Mouse (Mus musculus) cerebellum, adult 2 months (tissue): ENCODE results near the gene Ift43. TPM values are rescaled to one million over a fixed set of nuclear protein-coding genes. Genes with fewer than 3 reads are reported as not detected.

Experiments used
- DNase-seq, 2 experiments: peaks; one replicate each; pipeline ENCODE4 v3.0.0; 2021
- H3K27ac ChIP-seq: fragments of 200-500 bp; 2 replicates; pipeline ENCODE4 v1.5.1; 2012; ENCODE audit warnings: low read length, control low read depth, inconsistent platforms; ENCODE audit not compliant: insufficient read depth
- H3K27me3 ChIP-seq: fragments of 200-500 bp; 2 replicates; pipeline ENCODE4 v1.6.1; 2012; ENCODE audit warnings: inconsistent platforms, mild to moderate bottlenecking, low read length, moderate library complexity; ENCODE audit not compliant: control insufficient read depth, insufficient read depth
- H3K4me1 ChIP-seq: fragments of 200-500 bp; 2 replicates; pipeline ENCODE4 v1.6.1; 2011; ENCODE audit warnings: low read length; ENCODE audit not compliant: control insufficient read depth, insufficient read depth
- H3K4me3 ChIP-seq: fragments of 200-500 bp; replicated peaks from 2 replicates; pipeline ENCODE3; 2011; ENCODE audit warnings: mild to moderate bottlenecking, low read depth, low read length, control low read depth; ENCODE audit not compliant: insufficient read depth
- CTCF ChIP-seq: fragments of 200-500 bp; IDR thresholded peaks from 2 replicates; pipeline ENCODE4 v1.5.1; 2011; ENCODE audit warnings: low read depth, mild to moderate bottlenecking, control low read depth, low read length, moderate library complexity, borderline replicate concordance; ENCODE audit not compliant: insufficient read depth
- POLR2A ChIP-seq: fragments of 200-500 bp; IDR thresholded peaks from 2 replicates; pipeline ENCODE4 v1.6.1; 2011; ENCODE audit warnings: low read length, control low read depth, borderline replicate concordance; ENCODE audit not compliant: insufficient read depth
- WGBS: fragments of 180-500 bp; shearing (Covaris S2); methylation state at CpG from one replicate; pipeline ENCODE4 v1.1.7; 2018; 5-methylcytosine and 5-hydroxymethylcytosine counted together
- polyA plus RNA-seq: library from polyadenylated mRNA; depleted of rRNA; stranded (reverse); fragments of >200 nt; gene quantifications from 2 replicates; pipeline ENCODE4 v1.2.3, GENCODE M21; 2012; rRNA removed

Gene Ift43
- polyA plus RNA-seq, result 33.7 and 34.9 TPM in 2 replicates

DNA sequence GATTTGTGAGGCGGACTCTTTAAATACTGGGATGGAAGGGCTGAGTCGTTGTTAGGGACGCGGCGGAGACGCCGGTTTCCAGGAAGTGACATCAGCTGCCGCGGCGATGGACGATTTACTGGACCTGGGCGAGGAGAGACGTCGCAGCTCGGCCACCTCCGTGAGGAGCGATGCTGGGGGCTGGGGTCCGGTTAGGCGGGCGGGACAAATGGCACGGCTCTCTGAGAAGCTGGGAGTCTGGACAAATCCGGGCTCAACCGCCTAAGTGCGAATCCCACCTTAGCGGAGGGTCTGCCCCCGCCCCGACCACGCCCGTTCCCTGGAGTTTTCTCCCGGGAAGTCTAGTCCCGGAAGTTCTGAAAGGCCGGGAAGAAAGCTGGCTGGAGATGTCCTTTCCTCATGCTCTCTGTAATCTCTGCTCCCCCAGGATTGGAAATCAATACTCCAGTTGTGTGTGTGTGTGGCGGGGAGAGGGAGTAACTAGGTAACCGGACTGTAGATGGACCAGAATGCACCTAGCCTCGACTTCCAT lies at the start of gene Ift43:
Gene Ift43, plus strand, starts transcription at position 61 of the 532 bp plus-strand sequence.
- no peak for TF ChIP-seq CTCF
- peak; percentile 74; the same call in 1 of the 2 replicates for TF ChIP-seq POLR2A
- under 1% methylated on average over 35 of the region's 35 CpGs for whole genome bisulfite sequencing

GRCm38 (mm10) chr12:86035586-86035985 lies 46.8 kb upstream of the Ift43 start:
- no peak overlapping the region for H3K27ac ChIP-seq

More for the DNA sequence above, at the start of gene Ift43:
- Histone ChIP-seq H3K27ac (no peak within 1 kb of the TSS), H3K4me1 (peaks cover 13% of the 10 kb centered on the region), H3K27me3 (no peaks in the 10 kb centered on the region), H3K4me3 (peak within 1 kb of the TSS; percentile 62)
- peak; percentile 87 to 89 for DNase-seq

DNA sequence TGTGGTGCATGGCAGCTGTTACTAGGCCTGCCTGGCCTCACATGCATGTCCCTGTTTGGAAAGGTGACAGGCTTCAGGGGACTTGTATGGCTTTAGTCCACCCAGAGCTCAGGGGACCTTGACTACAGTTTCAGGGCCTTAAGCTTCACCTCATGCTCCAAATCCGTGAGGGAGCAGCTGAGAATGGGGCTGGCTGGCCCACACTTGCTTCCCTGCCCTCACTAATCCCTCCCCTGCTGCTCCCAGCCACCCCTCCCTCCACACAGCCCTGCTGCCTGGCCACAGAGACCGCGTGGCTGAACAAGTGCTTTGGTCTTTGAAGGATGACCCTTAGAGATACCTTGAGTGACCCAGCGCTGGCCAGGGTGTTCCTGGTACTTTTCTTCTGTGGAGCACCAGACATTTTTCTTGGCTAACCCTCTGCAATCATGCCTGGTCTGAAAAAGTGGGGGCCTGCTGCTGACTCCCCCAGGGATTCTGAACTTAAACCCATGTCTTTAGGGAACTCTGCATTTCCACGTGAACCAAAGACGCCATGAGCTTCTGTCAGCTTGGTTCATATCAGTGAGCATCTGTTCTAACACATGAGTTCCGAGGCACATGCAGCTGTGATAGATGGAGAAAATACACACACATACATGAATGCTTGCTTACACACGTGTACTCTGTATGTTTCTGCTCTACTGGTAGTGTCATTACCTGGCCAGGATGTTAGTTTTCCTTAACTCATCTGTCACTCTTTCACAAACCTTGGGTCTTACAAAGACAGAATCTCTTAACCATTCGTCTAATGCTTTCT lies 45.8 kb upstream of the Ift43 start:
- Histone ChIP-seq H3K27ac (no peak overlapping the region), H3K4me1 (no peaks in the 10 kb centered on the region), H3K4me3 (no peak overlapping the region), H3K27me3 (no peaks in the 10 kb centered on the region)
- TF ChIP-seq POLR2A, result no peak
- 59% methylated on average over 9 of the region's 9 CpGs for WGBS
- DNase-seq, result no peak

More at GRCm38 (mm10) chr12:86035586-86035985, 46.8 kb upstream of the Ift43 start:
- DNase-seq, result no peak
- TF ChIP-seq POLR2A (no peak), CTCF (no peak)
- H3K27me3 ChIP-seq, result no peaks in the 10 kb centered on the region
- H3K4me3 ChIP-seq, result no peak overlapping the region
- no peaks in the 10 kb centered on the region for H3K4me1 ChIP-seq

DNA sequence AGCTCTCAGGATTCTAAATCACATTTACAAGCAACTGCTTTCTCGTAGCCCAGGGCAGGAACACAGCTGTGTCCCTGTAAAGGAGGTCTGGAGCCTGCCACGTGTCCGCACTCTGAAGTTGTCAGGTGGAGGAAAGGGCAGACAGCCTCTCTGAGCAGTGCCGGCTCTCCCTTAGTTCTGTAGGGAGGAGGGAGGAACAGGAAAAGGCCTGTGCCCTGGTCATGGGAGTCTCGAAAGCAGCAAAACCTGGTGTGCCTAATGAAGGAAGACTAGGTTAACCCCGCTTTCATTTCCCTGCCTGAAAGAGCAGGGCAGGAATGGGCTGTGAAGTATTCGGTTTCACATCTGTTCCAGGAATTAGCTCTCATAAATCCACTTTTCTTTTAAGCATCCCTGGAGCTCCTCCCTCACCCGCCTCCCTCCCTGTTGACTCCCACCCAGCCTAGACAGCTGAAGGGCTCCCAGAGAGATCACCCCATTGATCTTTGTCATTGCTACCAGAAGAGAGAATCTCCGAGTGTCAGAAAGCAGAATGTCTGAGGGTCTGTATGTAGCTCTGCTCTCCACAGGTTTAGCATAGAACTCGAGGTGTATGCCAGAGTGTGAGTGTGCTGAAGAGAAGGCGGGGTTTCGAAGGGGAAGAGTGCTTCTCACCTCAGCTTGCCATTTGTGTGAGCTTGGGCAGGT lies 45.0 kb upstream of the Ift43 start:
- H3K4me3 ChIP-seq, result no peak overlapping the region
- H3K27ac ChIP-seq, result no peak overlapping the region
- 72% methylated on average over 12 of the region's 12 CpGs for WGBS

GRCm38 (mm10) chr12:86039078-86039477 lies 43.3 kb upstream of the Ift43 start:
- 56% methylated on average over 5 of the region's 5 CpGs for WGBS
- no peak for TF ChIP-seq CTCF
- no peak for TF ChIP-seq POLR2A

More for the DNA sequence above, 45.0 kb upstream of the Ift43 start:
- H3K27me3 ChIP-seq, result no peaks in the 10 kb centered on the region
- DNase-seq, result no peak
- TF ChIP-seq CTCF, result no peak
- no peak for TF ChIP-seq POLR2A
- H3K4me1 ChIP-seq, result no peaks in the 10 kb centered on the region

GRCm38 (mm10) chr12:86039751-86040150 lies 42.6 kb upstream of the Ift43 start:
- TF ChIP-seq POLR2A (no peak), CTCF (no peak)
- Histone ChIP-seq H3K27me3 (no peaks in the 10 kb centered on the region), H3K27ac (no peak overlapping the region), H3K4me3 (no peak overlapping the region), H3K4me1 (no peaks in the 10 kb centered on the region)
- DNase-seq, result no peak
- 76% methylated on average over 6 of the region's 6 CpGs for WGBS

More at GRCm38 (mm10) chr12:86039078-86039477, 43.3 kb upstream of the Ift43 start:
- H3K27ac ChIP-seq, result no peak overlapping the region
- H3K4me1 ChIP-seq, result no peaks in the 10 kb centered on the region
- no peak overlapping the region for H3K4me3 ChIP-seq
- DNase-seq, result no peak
- H3K27me3 ChIP-seq, result no peaks in the 10 kb centered on the region

- 91% methylated on average over 5 of the region's 5 CpGs for WGBS
- Histone ChIP-seq H3K27ac (no peak overlapping the region), H3K4me1 (no peaks in the 10 kb centered on the region), H3K27me3 (no peaks in the 10 kb centered on the region), H3K4me3 (no peak overlapping the region)
- TF ChIP-seq POLR2A (no peak), CTCF (no peak)
- DNase-seq, result no peak
Measured at GRCm38 (mm10) chr12:86046141-86046540, 36.2 kb upstream of the Ift43 start.
